Mouse (Mus musculus) olfactory bulb, adult 2 months (tissue): ENCODE measurements around the gene Catsper4.

Source experiments
- CTCF ChIP-seq: fragments of 200-500 bp; IDR thresholded peaks from 2 replicates; pipeline ENCODE4 v1.5.1; 2012; ENCODE audit warnings: low read depth, mild to moderate bottlenecking, low read length, moderate library complexity; ENCODE audit not compliant: insufficient read depth
- POLR2A ChIP-seq: fragments of 200-500 bp; IDR thresholded peaks from 2 replicates; pipeline ENCODE4 v1.6.1; 2012; ENCODE audit warnings: mild to moderate bottlenecking, low read depth, low read length, moderate library complexity; ENCODE audit not compliant: insufficient read depth

- TF ChIP-seq POLR2A (no peak), CTCF (peak; percentile 88)
These were observed 22.5 kb upstream of the Catsper4 start for GRCm38 (mm10) chr4:134249651-134250050.
